Mouse (Mus musculus) c-Kit-negative CD71-positive TER-119-positive erythroid progenitor cells, embryonic 14.5 days (primary cell): ENCODE measurements around the gene Tmcc2.
A peak's percentile ranks its signal among the peaks of the same experiment; 100 is the strongest.

Experiments
- DNase-seq: peaks from one replicate; pipeline ENCODE4 v3.0.0-alpha.2; 2013; ENCODE audit warnings: low read depth, low spot score

The Tmcc2 gene

GRCm38 (mm10) chr1:132316625-132316994 lies 74.5 kb downstream of the Tmcc2 start:
- no peak for DNase-seq

GRCm38 (mm10) chr1:132315889-132316624 lies 75.0 kb downstream of the Tmcc2 start, which contains the start of gene Nuak2:
Gene Nuak2 (plus strand): TSS chr1:132316126.
- peak; percentile 8 for DNase-seq

- peak; percentile 39 for DNase-seq
These were observed 78.4 kb downstream of the Tmcc2 start for GRCm38 (mm10) chr1:132312703-132313102.

DNA sequence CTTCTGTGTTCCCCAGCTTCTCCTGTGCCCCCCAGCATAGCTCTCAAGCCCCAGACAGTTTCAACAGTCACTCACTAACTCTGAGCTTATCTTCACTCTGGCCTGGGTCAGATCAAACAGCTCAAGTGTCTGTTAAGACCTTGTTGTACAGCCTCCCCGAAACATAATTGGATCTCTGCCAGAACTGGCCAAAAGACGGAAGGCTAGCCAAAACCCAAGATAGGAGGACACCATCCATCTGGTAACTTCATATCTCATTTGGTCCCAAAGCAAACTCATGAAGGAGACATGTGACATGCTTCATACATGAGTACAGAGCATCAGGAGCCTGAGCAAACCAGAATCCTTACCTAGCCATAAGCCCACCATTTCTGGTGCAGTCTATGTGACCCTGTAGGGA lies 79.0 kb downstream of the Tmcc2 start:
- no peak for DNase-seq

DNA sequence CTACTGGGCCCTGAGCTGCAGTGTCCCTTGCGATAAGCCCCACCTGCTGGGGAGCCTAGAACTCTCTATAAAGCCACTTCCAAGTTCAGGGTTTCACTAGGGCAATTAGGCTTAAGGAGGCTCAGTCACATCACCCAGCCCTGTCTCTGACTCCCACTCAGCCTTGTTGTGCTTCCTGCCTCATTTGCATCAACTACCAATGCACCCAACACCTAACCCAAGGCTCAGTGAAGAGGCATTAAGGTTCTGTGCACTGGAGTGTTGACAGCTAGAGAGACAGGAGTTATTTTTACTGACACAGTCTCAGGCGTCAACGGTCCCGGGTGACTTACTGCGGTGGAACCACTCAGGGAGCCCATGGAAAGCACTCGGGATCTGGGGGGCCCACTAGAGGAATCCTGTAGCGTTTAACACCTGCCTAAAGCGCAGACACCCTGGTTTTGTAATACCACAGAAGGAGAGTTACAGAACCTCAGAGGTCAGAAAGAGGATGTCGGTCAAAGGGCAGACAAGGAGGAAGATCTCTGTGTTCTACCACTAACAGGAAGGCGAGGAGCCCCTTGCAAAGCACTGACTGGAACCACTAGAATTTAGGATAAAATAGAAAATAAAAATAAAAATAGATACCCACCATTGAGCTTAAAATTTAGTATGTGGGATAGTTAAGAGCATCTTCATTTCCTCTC lies 79.8 kb downstream of the Tmcc2 start:
- DNase-seq = no peak

DNA sequence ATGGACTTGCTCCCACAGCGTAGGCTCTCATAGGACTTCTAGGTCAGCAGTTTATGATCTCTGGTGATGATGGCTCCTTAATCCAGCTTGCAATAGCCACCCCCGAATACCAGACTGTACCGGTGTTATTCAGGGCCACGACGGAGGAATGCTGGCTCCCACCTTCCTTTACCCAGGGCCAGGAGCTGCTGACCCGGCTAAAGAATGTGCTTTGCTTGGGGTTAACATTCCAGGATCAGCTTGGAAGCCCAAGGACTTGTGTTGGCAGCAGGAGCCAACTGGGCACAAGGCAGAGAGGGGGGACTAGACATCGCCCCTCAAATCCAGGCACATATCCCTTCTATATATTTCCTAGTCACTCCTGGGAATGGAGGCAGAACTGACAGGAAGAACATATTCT lies 80.3 kb downstream of the Tmcc2 start:
- no peak for DNase-seq

DNA sequence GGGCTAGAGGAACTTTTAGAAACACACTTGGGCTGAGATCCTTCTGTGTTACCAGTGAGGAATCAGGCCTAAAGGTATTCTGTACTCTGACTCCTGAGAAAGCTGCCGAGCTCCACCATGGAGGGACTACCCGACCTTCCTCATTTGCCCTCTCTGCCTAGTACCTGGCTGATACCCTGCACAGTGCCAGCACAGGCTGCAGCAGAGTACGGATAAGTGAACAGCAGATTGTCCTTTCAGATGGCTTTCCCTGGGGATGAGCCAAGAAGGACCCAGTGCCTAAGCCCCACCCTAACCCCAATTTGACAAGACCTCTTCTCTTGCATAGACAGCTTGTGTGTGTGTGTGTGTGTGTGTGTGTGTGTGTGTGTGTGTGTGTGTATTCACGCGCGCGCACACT lies 82.4 kb downstream of the Tmcc2 start:
- DNase-seq = no peak

GRCm38 (mm10) chr1:132307962-132308361 lies 83.1 kb downstream of the Tmcc2 start:
- no peak for DNase-seq

DNA sequence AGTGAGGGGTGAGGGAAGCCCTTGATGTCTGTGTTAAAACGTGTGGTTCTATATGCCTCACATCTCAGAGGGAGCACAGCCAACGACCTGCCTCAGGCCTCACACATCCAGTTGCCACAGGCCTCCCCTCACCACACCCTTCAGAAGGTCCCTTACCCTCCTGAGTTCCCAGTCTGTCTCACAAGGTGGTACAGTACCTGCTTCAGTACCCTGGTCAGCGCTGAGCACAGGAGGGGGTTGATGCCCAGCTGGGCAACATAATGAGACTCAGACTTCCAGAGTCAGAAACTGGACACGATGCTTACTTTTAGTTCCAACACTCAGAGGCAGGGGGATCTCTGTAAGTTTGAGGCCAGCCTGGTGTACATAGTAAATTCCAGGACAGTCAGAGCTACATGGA lies 84.3 kb downstream of the Tmcc2 start:
- no peak for DNase-seq
